8 mouse cellular contexts compared by ENCODE assay signal in the genomic region with DNA sequence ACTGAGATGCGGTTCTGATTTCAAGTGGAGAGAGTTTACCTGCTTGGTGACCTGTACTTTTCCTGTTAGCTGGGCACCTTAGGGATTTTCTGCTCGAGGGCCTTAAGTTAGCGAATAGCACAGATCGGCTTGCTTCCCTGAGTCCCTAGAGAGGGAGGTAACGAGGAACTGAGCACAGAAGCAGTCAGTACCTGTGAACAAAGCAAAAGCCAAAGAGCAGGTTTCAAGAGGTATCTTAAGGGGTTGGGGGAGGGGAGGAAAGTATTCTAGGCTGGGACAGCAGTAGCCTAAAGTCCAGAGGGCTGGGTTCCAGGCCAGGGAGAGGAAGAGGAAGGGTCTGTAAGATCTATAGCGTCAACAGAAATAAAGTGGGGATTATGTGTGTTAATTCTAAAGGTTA. TPM values are rescaled to one million over a fixed set of nuclear protein-coding genes. Genes with fewer than 3 reads are reported as not detected.
DNase-seq lines count a peak whose midpoint lies in the region; ATAC-seq and TF ChIP-seq lines count a peak whose summit lies in the region.

No protein-coding gene starts in this region.

- no peaks in the 10 kb centered on the region for H3K9me3 ChIP-seq in neural tube, embryonic 11.5 days (ENCODE audit: control insufficient read depth, low read length)
- H3K9me3 ChIP-seq in heart, postnatal 0 days (replicated peaks; ENCODE audit: control insufficient read depth, low read length) = no peaks in the 10 kb centered on the region
- H3K9me3 ChIP-seq in limb, embryonic 10.5 days (replicated peaks) = no peaks in the 10 kb centered on the region
- H3K9me3 ChIP-seq in midbrain, embryonic 10.5 days (replicated peaks) = no peaks in the 10 kb centered on the region

- no peak for ATAC-seq in neural tube, embryonic 11.5 days (ENCODE audit: insufficient read depth, low FRiP score, low TSS enrichment)
- ATAC-seq in heart, postnatal 0 days (ENCODE audit: insufficient read depth, low read depth) = peak; percentile 37

- no peak for DNase-seq in neural tube, embryonic 11.5 days (ENCODE audit: low spot score)
- no peak for DNase-seq in neural tube, embryonic 10.5 days (ENCODE audit: extremely low spot score, low spot score)
- DNase-seq in c-Kit-negative CD71-positive TER-119-positive erythroid progenitor cells, embryonic 14.5 days (ENCODE audit: low read depth, low spot score) = peak; percentile 40
- no peak for DNase-seq in heart, postnatal 0 days (ENCODE audit: low spot score)
- DNase-seq in limb, embryonic 10.5 days (ENCODE audit: low spot score) = no peak
- DNase-seq in midbrain, embryonic 10.5 days (ENCODE audit: low spot score) = no peak
- no peak for DNase-seq in layer of hippocampus, postnatal 36 days
- DNase-seq in spleen, postnatal 36 days (ENCODE audit: low spot score in 2 of 2) = no peak

- H3K4me1 ChIP-seq in neural tube, embryonic 11.5 days (ENCODE audit: control insufficient read depth, insufficient read depth, low read length) = no peaks in the 10 kb centered on the region
- H3K4me1 ChIP-seq in heart, postnatal 0 days (ENCODE audit: control insufficient read depth, insufficient read depth) = 0 out of 2 replicates have a peak, but pooled peaks cover 7% of the 10 kb centered on the region
- peaks cover 14% of the 10 kb centered on the region for H3K4me1 ChIP-seq in limb, embryonic 10.5 days
- H3K4me1 ChIP-seq in midbrain, embryonic 10.5 days = peaks cover 15% of the 10 kb centered on the region

- TF ChIP-seq CTCF in heart, postnatal 0 days (IDR thresholded peaks at IDR 0.05; ENCODE audit: low read depth) = no peak

- H3K36me3 ChIP-seq in neural tube, embryonic 11.5 days (ENCODE audit: control insufficient read depth, insufficient read depth, low read length) = no peaks in the 10 kb centered on the region
- H3K36me3 ChIP-seq in heart, postnatal 0 days (replicated peaks; ENCODE audit: control insufficient read depth, insufficient read depth, low read length) = peaks cover 38% of the 10 kb centered on the region
- H3K36me3 ChIP-seq in limb, embryonic 10.5 days = no peaks in the 10 kb centered on the region
- no peaks in the 10 kb centered on the region for H3K36me3 ChIP-seq in midbrain, embryonic 10.5 days

- no peak for TF ChIP-seq EP300 in heart, postnatal 0 days (IDR thresholded peaks at IDR 0.05; ENCODE audit: low read depth)

- peak overlapping the region; percentile 54 for H3K4me3 ChIP-seq in neural tube, embryonic 11.5 days (ENCODE audit: low read depth, low read length)
- H3K4me3 ChIP-seq in heart, postnatal 0 days (ENCODE audit: low read depth, low read length) = peak overlapping the region; percentile 80
- H3K4me3 ChIP-seq in limb, embryonic 10.5 days = peak overlapping the region; percentile 73
- H3K4me3 ChIP-seq in midbrain, embryonic 10.5 days = peak overlapping the region; percentile 75

- 0 out of 2 replicates have a peak overlapping the region, but pooled peaks have one; percentile 18 for H3K9ac ChIP-seq in neural tube, embryonic 11.5 days (ENCODE audit: low read length)
- peak overlapping the region; percentile 89 for H3K9ac ChIP-seq in heart, postnatal 0 days (replicated peaks; ENCODE audit: low read depth, low read length)

- WGBS in neural tube, embryonic 11.5 days = 8% methylated on average over 6 of the region's 6 CpGs
- WGBS in heart, postnatal 0 days = under 1% methylated on average over 6 of the region's 6 CpGs
- 8% methylated on average over 6 of the region's 6 CpGs for WGBS in limb, embryonic 10.5 days
- WGBS in midbrain, embryonic 10.5 days = 5% methylated on average over 6 of the region's 6 CpGs

- H3K4me2 ChIP-seq in neural tube, embryonic 11.5 days (ENCODE audit: low read depth) = peak overlapping the region; percentile 91
- H3K4me2 ChIP-seq in heart, postnatal 0 days (ENCODE audit: low read depth, low read length) = peak overlapping the region; percentile 65

- peaks cover 2% of the 10 kb centered on the region; the same call in 1 of the 2 replicates for H3K27me3 ChIP-seq in neural tube, embryonic 11.5 days (ENCODE audit: control insufficient read depth, insufficient read depth, low read length)
- no peaks in the 10 kb centered on the region for H3K27me3 ChIP-seq in heart, postnatal 0 days (ENCODE audit: control insufficient read depth, insufficient read depth, low read length)
- H3K27me3 ChIP-seq in limb, embryonic 10.5 days (ENCODE audit: low read depth, poor library complexity, severe bottlenecking) = peaks cover 29% of the 10 kb centered on the region
- H3K27me3 ChIP-seq in midbrain, embryonic 10.5 days (ENCODE audit: low read depth, poor library complexity, severe bottlenecking) = peaks cover 31% of the 10 kb centered on the region

- H3K27ac ChIP-seq in neural tube, embryonic 11.5 days (ENCODE audit: low read depth, low read length) = no peak overlapping the region
- H3K27ac ChIP-seq in heart, postnatal 0 days (ENCODE audit: low read depth) = peak overlapping the region; percentile 86
- peak overlapping the region; percentile 80; the same call in 1 of the 2 replicates for H3K27ac ChIP-seq in limb, embryonic 10.5 days
- peak overlapping the region; percentile 84; the same call in 1 of the 2 replicates for H3K27ac ChIP-seq in midbrain, embryonic 10.5 days (replicated peaks)

RNA-seq across cellular contexts. Expression of gene Dtx3l, which starts 0.3 kb away (rescaled TPM):
- polyA plus RNA-seq in neural tube, embryonic 11.5 days (2014; fragmentation: Nextera tagmentation; extraction: Ambion mirVana) = 1.9 and 3.2 TPM in 2 replicates
- total RNA-seq in heart, postnatal 0 days (2014; rRNA removed; ENCODE audit: low replicate concordance) = 8.1 and 11.2 TPM in 2 replicates
- polyA plus RNA-seq in heart, postnatal 0 days (2015; fragmentation: Nextera tagmentation; extraction: Ambion mirVana) = 5.1 and 5.6 TPM in 2 replicates
- 1.8 and 2.7 TPM in 2 replicates for polyA plus RNA-seq in limb, embryonic 10.5 days (2016; fragmentation: Nextera tagmentation; extraction: Ambion mirVana)
- polyA plus RNA-seq in midbrain, embryonic 10.5 days (2016; fragmentation: Nextera tagmentation; extraction: Ambion mirVana) = 2.8 and 2.9 TPM in 2 replicates
- 1 to 10 TPM; 4.3 to 4.4 TPM for total RNA-seq in layer of hippocampus, postnatal 36 days (2021)

RNA-seq across cellular contexts. Expression of gene Parp9, which starts 1.0 kb away (rescaled TPM):
- 3.1 and 3.4 TPM in 2 replicates for polyA plus RNA-seq in neural tube, embryonic 11.5 days (2014; fragmentation: Nextera tagmentation; extraction: Ambion mirVana)
- total RNA-seq in heart, postnatal 0 days (2014; rRNA removed; ENCODE audit: low replicate concordance) = 9.7 and 26.6 TPM in 2 replicates
- 9.0 and 11.4 TPM in 2 replicates for polyA plus RNA-seq in heart, postnatal 0 days (2015; fragmentation: Nextera tagmentation; extraction: Ambion mirVana)
- 1.5 and 2.5 TPM in 2 replicates for polyA plus RNA-seq in limb, embryonic 10.5 days (2016; fragmentation: Nextera tagmentation; extraction: Ambion mirVana)
- 2.1 and 2.3 TPM in 2 replicates for polyA plus RNA-seq in midbrain, embryonic 10.5 days (2016; fragmentation: Nextera tagmentation; extraction: Ambion mirVana)
- total RNA-seq in layer of hippocampus, postnatal 36 days (2021) = 1 to 10 TPM; 3.2 to 3.3 TPM

RNA-seq across cellular contexts. Expression of gene Kpna1, which starts 39.3 kb away (rescaled TPM):
- polyA plus RNA-seq in neural tube, embryonic 11.5 days (2014; fragmentation: Nextera tagmentation; extraction: Ambion mirVana) = 89.7 and 92.5 TPM in 2 replicates
- total RNA-seq in heart, postnatal 0 days (2014; rRNA removed; ENCODE audit: low replicate concordance) = 46.3 and 55.0 TPM in 2 replicates
- 29.4 and 37.3 TPM in 2 replicates for polyA plus RNA-seq in heart, postnatal 0 days (2015; fragmentation: Nextera tagmentation; extraction: Ambion mirVana)
- polyA plus RNA-seq in limb, embryonic 10.5 days (2016; fragmentation: Nextera tagmentation; extraction: Ambion mirVana) = 58.0 and 59.0 TPM in 2 replicates
- 76.4 and 77.0 TPM in 2 replicates for polyA plus RNA-seq in midbrain, embryonic 10.5 days (2016; fragmentation: Nextera tagmentation; extraction: Ambion mirVana)
- total RNA-seq in layer of hippocampus, postnatal 36 days (2021) = 100 to 1,000 TPM; 134 to 153 TPM
